Mouse (Mus musculus) adrenal gland, postnatal 10 days (tissue): ENCODE results near the gene Nudt8. TPM values are rescaled to one million over a fixed set of nuclear protein-coding genes. Genes with fewer than 3 reads are reported as not detected.
A peak's percentile ranks its signal among the peaks of the same experiment; 100 is the strongest.
"Not testable (repeated sequence)": the region's sequence is repeated elsewhere in the genome, so short reads cannot be mapped to it uniquely, and the experiment has no call there.

Source experiments
- DNase-seq: peaks from one replicate; pipeline ENCODE4 v3.0.0; 2021; ENCODE audit warnings: mixed read lengths
- long read RNA-seq, 2 experiments: library from polyadenylated mRNA; stranded (forward); transcript quantifications; one replicate each; pipeline ENCODE4 v2.0.0; 2021
- total RNA-seq, 2 experiments: library from RNA; stranded (reverse); gene quantifications; 2 replicates each; pipeline ENCODE4 v1.2.3; 2021

Nudt8 gene
- 10 to 100 TPM; 39.4 to 40.5 TPM for total RNA-seq
- long read RNA-seq, experiment 1, transcript Nudt8-201 (4 exons, 787 nt), result major isoform, 36 of 47 reads
- long read RNA-seq, experiment 1, transcript Nudt8-202 (3 exons, 1,082 nt), result minor isoform, 5 of 47 reads
- long read RNA-seq, experiment 1, partial matches to known transcripts, result 2 of 47 reads
- long read RNA-seq, experiment 1, other reads (novel, unspliced or antisense), result 4 of 47 reads
- long read RNA-seq, experiment 2, transcript Nudt8-201 (4 exons, 787 nt), result major isoform, 19 of 27 reads
- long read RNA-seq, experiment 2, transcript Nudt8-202 (3 exons, 1,082 nt), result minor isoform, 5 of 27 reads
- long read RNA-seq, experiment 2, partial matches to known transcripts, result 2 of 27 reads
- long read RNA-seq, experiment 2, other reads (novel, unspliced or antisense), result 1 of 27 reads

DNA sequence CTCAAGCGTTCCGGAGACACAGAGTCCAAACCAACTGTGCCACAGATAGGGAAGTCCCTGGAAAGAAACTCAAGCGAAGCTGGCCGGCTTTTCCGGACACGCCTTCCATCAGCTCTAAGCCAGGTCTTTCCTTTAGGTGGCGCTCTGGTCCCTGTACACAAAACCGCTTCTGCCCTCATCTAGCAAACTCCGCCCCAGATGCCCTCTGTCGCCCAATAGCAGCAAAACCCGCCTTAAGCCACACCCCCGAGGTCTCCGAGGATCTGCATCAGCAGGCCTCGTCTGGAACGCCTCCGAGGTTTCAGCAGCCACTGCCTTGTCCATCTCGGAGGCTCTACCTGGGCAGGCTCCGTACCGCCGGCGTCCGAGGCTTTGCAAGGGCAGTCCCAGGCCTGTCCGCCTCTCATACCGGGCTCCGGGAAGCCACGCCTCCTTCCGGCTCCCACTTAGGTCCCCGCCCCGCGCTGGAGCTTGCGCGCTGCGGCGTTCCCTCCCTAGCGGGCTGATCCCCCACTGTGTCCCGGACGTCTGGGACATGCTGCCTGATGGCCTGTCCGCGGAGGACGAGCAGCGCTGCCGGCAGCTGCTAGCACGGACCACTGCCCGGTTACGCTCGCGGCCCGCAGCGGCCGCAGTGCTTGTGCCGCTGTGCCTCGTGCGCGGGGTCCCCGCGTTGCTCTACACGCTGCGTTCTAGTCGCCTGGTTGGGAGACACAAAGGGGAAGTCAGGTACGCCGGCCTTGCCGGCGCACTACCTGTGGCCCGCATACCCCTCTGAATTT is at the start of gene Nudt8, which contains the start of gene Gm49405:
Gene Nudt8, plus strand, starts transcription at position 462 of the 782 bp plus-strand sequence.
Gene Gm49405, plus strand, starts transcription at position 508 of the 782 bp plus-strand sequence.
- peak; percentile 95 for DNase-seq

DNA sequence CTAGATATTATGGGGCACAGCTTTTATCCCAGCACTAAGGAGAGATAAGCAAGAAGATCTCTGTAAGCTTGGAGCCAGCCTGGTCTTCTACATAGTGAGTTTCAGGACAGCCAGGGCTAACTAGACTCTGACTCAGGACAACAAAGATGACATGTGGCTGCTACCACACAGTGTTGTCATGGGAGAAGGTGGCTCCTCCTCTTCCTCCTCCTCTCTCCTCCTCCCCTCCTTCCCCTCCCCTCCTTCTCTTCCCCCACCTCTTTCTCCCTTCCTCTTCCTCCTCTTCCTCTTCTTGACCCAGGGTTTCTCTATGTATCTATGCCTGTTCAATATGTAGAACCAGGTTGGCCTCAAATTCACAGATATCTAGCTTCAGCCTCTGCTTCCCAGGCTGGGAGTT is 48.9 kb upstream of the Nudt8 start:
- DNase-seq, result no peak

DNA sequence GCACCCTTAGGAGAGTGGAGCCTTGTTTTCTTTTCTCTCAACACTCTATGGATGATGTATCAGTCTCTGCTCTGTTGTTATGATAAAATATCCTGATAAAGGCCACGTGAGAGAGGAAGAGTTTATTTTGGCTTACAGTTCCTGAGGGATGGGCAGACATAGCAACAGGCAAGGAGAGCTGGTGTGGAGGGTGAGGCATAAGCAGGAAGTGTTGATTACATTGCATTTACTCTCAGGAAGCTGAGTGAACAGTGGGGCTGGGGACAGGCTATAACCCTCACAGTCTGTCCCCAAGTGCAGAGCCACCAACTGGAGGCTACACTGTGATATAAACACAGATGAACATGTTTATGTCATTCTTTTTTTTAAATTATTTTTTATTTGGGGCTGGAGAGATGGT is 48.3 kb upstream of the Nudt8 start:
- no peak for DNase-seq

DNA sequence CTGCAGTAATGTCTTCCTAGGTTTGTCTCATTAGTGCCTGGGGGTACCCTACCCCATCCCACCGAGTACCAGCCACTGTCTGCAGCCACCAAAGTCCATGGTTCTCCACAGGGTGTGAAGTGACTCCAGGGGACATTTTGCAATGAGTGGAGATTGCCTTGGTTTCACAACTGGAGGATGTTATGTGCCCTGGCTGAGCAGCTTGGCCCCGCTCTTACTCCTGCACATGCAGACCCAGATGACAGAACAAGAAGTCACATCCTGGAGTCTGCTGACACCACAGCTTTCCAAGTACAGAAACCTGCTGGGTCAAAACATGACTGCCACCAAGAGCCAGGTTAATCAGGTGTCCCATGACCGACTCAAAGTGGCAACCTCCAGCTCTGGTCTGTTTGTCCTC is 45.3 kb upstream of the Nudt8 start:
- no peak for DNase-seq

DNA sequence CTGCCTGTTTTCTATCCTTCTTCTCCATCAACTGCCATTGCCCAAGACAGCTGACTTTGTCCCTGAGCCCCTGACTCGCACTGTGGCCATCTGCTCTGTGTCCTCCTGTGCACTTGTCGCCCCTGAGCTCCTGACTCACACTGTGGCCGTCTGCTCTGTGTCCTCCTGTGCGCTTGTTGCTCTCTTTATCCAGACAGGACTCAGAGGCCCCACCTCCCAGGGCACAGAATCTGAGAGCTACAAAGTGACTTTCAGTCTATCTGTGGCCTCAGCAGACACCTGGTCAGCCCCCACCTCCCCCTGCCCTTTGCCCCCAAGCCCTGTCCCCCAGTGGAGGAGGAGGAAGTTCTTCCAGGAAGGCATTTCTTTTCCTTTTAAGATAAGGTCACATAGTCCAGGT is 44.6 kb upstream of the Nudt8 start:
- DNase-seq, result no peak

DNA sequence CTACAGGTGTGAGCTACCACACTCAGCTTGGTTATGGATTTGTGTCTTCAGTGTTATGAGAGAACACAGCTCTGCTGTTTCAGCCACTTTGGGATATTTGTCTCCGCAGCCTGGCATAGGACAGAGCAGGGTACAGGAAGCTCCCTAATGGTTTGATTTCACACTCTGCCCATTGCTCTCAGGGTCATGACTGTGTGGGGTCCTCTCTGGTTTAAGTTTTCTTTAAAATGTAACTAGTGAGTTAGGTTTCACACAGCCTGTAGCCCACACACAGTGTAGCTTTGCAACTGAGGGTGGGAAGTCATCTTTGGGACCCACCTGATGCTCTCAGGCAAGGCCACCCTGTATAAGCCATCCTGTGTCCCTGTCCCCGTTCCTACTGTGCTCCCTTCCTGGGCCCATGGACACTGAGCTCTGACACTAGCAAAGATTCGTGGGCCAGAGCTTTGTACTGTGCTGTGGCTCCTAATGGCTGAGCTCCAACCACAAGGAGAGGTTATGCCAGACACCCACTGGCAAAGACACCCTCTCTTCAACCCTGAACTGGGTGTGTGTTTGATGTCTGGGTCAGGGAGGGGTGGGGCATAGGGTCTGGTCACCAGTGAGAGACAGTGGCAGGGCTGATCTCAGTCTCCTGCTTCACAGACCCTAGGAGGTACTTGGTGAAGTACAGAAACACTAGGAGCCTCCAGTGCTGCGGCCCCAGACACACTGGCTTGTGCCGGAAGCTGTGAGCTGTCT is 42.9 kb upstream of the Nudt8 start:
- not testable (repeated sequence) for DNase-seq

DNA sequence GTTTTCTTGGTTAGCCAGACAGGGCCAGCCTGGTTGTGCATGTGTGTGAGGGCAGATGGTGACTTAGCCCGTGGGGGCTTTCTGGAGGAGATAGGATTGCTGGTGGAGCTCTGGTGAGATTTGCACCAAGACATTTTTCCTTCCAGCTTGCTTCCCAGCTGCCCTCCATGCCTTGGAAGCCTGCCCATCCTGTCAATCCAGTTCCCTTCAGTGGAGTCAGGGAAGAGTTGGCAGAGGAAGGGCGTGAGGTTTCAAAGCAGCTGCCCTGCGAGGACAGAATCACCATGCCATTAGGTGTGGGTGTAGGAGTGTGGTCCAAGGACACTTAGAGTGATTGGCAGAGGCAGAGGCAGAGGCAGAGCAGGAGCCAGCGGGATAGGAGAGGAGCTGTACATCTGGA is 41.9 kb upstream of the Nudt8 start, which contains the start of gene Aldh3b3:
Gene Aldh3b3, plus strand, starts transcription at position 176 of the 400 bp plus-strand sequence.
- no peak for DNase-seq

DNA sequence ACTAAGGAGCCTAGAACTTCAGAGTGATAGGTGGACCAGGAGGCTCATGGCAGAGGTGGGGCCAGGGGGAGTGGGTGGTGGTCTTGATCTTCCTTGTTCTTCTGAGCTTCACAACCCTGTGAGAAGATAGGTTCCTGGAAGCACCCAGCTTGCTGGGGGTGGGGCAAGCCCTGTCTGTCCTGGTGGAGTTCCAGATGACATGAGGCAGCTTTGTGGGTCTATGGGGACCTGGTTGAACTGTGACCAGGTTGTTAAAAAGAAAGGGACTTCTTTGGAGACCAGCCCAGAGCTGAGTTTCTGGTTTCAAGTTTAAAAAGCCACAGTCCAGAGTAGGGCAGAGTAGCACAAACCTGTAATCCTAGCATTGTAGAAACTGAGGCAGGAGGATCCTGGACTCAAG is 41.4 kb upstream of the Nudt8 start:
- DNase-seq, result peak; percentile 57

DNA sequence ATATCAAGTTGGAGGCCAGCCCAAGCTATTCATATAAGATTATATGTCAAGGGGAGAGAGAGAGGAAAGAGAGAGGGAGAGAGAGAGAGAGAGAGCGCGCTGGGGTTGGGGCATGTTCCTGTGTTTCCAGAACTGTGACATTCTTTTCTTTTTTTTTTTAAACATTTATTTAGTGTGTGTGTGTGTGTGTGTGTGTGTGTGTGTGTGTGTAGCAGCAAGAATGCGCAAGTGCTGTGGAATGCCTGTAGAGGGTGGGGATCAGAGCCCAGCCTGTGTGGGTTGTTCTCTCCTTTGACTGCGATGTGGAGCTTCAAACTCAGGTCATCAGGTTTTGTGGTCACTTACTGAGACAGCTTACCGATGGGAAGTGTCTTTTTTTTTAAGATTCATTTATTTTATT is 40.2 kb upstream of the Nudt8 start:
- DNase-seq, result no peak

DNA sequence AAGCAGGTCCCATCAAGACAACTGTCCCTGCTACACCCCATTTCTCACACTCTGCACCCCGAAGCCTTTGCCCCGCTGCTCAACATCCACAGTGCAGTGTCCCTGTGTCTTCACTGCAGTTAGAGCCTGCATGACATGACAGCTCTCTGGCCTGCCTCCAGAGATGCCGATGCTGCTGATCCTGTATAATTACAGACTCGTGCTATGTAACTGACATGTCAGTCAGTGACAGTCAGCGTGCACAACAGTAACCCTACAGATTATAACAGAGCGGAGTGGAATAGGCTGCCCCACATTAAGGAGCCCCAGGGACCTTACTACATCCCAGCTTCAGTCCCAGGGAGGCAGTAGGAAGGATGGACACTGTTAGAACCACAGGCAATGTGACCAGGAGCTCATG is 38.6 kb upstream of the Nudt8 start:
- not testable (repeated sequence) for DNase-seq

DNA sequence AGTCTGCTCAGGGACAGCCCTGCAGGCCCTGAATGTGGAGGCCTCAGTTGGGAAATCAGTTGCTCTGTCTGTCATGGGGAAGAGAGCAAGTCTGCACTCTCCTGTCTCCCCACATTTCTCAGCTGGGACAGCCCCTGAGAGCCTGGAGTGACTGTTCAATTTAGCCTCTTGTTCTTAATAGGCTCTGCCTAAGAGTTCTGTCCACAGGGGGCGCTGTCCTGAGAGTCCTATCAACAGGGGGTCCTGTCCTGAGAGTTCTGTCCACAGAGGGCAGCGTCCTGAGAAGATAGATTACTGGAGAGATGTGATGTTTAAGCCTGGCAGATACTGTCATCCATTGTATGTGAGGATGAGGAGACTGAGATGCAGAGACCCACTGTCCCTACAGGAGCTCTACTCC is 37.9 kb upstream of the Nudt8 start:
- no peak for DNase-seq

DNA sequence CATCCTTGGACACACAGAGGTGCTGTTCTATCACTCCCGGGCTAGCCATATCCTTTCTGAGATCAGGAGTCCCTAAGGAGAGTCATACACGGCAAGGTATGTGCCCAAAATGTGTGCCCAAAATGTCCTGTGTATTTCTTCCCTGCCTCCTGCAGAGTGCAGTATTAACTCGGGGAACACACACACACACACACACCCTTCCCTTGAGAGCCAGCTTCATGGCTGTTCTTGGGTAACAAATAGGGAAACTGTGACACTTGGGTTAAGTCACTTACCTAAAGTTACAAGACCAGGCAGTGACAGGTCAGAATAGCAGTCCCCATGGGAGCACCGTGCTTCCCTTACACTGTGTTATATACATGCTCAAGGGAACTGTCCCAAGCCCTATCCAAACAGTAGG is 36.4 kb upstream of the Nudt8 start:
- DNase-seq, result no peak

DNA sequence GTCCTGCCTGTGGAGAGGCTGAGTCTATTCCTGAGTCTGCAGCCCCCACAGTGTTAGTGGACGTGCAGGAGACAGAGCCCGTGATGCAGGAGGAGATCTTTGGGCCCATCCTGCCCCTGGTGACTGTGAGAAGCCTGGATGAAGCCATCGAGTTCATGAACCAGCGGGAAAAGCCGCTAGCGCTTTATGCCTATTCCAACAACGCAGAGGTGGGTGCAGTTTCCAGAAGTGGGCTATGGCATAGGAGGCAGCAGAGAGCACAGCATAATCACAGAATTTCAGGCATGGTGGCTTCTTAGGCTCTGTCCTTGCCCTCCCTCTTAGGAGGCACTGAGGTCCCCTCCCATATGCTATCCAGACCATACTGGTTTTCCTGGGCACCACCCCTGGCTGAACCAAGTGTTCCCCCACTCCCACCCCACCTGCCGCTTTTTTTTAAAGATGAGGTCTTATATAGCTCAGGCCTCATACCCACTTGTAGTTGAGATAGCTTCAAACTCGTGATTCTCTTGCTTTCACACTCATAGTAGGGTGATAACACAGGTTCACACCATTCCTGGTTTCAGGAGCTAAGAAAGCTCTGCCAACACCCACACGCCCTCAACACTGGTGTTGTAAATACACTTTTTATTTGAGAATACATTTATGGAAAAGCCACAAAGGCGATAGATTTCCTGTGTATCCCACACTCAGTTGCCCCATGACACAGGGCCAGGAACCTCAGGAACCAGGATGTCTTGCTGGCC is 33.9 kb upstream of the Nudt8 start:
- DNase-seq, result no peak

DNA sequence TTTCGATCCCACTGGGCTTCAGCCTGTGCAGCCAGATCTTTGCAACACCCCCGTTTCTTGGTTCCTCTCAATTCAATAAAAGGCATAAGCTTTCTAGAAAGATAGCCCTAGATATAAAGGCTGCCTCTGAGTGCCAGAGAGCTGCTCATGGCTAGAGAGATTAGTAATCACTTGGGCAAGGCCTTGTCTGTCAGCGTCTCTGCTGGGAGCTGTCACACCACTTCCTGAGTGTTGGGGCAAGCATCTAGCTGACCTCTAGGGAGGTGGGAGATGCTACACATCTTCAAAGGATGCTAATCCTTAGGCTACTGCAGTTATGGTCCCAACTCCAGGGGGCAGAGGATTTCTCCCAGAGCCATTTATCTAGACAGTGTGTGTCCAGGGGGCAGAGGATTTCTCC is 33.1 kb upstream of the Nudt8 start:
- no peak for DNase-seq

DNA sequence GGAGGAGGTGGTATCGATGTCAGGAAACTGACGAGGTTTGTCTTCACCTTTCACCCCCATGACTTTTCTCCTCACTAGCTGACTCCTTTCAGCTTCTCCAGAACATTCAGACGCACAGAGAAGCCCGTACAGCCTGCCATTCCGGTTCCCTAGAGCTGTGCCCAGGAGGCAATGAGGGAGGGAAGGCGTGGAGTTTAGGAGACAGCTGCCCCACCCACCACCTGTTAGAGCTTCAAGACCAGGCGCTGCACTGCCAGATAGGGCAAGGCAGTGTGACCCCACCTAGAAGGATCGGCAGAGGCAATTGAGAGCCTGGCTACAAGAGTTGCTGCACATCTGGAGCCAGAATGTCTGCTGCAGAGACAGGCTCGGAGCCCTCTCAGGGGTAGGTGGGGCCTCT is 28.2 kb upstream of the Nudt8 start, which contains the start of gene Aldh3b2:
Gene Aldh3b2, plus strand, starts transcription at position 100 of the 400 bp plus-strand sequence.
- DNase-seq, result no peak

DNA sequence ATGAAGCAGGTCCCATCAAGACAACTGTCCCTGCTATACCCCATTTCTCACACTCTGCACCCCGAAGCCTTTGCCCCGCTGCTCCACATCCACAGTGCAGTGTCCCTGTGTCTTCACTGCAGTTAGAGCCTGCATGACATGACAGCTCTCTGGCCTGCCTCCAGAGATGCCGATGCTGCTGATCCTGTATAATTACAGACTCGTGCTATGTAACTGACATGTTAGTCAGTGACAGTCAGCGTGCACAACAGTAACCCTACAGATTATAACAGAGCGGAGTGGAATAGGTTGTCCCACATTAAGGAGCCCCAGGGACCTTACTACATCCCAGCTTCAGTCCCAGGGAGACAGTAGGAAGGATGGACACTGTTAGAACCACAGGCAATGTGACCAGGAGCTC is 25.8 kb upstream of the Nudt8 start:
- DNase-seq, result not testable (repeated sequence)

DNA sequence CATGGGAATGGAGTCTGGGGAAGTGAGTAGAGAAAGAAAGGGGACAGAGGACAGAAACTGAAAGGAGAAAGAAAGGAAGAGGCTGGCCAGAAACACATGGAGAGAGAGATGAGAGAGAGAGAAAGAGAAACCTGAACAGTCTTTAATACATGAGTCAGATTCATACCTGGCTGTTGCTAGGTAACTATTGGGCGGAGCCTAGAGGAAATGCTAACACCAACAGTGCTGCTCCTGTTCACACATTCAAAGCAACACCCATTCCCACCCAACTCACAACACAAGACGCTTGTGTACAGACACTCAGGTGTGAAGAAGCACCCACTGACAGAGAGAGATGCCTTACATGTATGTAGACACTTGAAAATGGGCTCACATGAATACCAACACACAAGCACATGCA is 24.5 kb upstream of the Nudt8 start:
- DNase-seq, result no peak

DNA sequence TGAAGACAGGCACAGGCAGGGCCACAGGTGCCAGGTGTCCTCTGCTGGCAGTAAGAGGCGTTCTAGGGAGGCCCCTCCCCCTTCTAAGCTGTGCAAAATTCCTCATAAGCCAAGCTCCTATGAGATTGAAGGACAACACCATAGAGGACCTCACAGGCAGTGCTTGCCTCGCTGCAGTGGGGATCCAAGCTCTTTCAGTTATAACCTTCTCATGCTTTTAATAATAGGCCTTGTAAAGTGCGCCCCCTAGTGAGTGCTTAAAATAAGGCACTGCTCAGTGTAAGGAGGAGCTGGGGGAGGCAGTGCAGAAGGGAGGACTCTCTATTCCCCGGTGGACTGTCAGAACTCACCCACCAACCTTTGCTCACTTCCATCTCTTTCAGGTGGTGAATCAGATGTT is 20.1 kb upstream of the Nudt8 start:
- peak; percentile 88 for DNase-seq

DNA sequence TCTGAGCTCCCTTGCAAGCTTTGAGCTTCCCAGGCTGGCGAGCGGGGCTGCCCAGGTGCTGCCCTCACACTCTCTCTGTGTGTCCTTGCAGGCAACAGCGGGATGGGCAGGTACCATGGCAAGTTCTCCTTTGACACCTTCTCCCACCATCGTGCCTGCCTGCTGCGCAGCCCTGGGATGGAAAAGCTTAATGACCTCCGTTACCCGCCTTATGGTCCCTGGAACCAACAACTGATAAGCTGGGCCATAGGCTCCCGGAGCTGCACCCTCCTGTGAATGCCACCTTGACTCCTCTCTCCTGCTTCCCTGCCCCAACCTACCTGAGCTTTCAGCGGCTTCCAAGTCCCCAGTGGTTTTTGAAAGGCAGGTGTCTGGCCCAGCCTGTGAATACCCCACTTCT is 19.5 kb upstream of the Nudt8 start:
- no peak for DNase-seq

DNA sequence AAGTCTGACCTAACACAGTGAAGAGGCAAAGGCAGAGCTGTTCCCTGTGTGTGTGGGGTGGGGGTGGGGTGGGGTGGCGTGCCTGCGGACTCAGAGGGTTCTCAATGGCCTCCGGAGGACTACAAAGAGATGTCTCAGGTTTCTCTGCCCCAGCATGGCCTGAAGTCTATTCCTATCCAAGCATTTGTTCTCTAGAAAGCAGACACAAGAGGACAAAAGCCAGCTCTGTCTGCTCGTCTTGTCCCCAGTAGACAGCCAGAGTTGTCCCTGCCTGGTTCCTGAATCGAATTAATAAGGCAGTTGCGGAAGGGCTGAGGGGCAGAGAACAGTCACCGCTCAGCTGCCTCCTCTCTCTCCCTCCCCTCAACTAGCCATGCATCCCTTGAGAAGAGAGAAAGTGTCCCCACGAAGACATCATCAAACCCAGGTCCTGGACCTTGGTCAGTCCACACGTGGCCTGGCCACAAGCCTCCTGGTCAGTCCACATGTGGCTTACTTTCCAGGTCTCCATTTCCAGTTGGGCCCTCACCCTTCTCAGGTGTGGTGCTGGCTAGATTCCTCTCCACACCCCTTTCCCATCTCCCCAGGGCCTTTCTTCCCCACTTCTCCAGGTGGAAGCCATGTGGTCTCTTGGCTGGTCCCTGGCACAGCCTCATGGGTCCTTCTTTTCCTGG is 16.7 kb upstream of the Nudt8 start:
- DNase-seq, result no peak

DNA sequence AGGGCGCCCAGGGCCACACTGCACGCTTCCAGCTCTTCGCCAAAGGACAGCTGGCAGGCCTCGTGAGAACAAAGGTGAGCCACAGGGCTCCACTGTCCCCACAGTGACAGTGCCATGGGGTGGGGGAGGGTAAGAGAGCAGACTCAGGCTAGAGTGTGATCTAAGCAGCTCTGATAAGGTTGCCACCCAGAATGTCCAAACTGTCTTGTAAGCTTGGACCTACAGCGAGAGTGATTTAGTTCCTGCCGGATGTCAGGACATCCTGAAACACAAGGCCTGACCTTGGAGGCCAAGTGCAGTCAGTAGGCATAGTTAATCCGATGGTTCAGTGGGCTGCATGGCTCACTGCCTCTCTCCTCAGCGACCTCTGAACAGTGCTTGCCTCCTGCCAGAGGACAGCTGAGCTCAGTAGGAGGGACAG is 15.1 kb upstream of the Nudt8 start:
- DNase-seq, result peak; percentile 83
